Mouse (Mus musculus): ENCODE results near the gene Fxyd5.

Fxyd5 gene

DNA sequence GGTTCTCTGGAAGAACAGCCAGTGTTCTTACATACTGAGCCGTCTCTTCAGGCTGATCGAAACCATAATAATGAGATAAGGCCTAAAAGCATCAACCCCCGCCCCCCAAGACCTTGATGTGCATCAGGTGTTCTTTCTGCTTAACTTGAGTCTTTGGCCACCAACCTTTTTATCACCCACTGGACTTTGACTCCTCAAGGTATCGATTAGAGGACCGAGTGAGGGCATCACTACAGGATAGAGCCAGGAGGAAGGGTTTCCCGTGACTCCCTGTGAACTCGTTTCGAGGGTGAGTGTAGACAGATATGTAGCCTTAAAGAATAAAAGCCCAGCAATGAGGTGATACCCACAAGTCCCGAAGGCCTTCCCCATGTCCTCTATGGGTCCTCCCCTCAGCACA, 56.9 kb downstream of the Fxyd5 start:
- no peak for DNase-seq (ENCODE audit: low read depth, low spot score)
